Mouse (Mus musculus) liver, postnatal 0 days (tissue): ENCODE measurements at regions not wholly inside any gene's neighbourhood (a gene's known extent, or its start where the extent isn't known, plus 50 kb on each side); places are given as distances from the start of the nearest gene placed in this dataset.

Experiments
- CTCF ChIP-seq: sonication (generic); IDR thresholded peaks from 2 replicates; pipeline ENCODE4 v1.5.1; 2016; ENCODE audit warnings: antibody characterized with exemption, low read depth
- EP300 ChIP-seq: IDR thresholded peaks from 2 replicates; pipeline ENCODE4 v1.6.1; 2016; ENCODE audit warnings: antibody characterized with exemption, low read depth, mild to moderate bottlenecking

- no peak for TF ChIP-seq CTCF
- no peak for TF ChIP-seq EP300
These were observed 607.2 kb downstream of the Zfp706 start for GRCm38 (mm10) chr15:36400311-36400840.
